Mouse (Mus musculus) lung, adult 2 months (tissue): Measurements from ENCODE around the gene Cers6.

Experiments used
- CTCF ChIP-seq: fragments of 200-500 bp; IDR thresholded peaks from 2 replicates; pipeline ENCODE4 v1.5.1; 2011; ENCODE audit warnings: mild to moderate bottlenecking, low read length, control low read depth; ENCODE audit not compliant: insufficient read depth
- POLR2A ChIP-seq: fragments of 200-500 bp; IDR thresholded peaks from 2 replicates; pipeline ENCODE4 v1.6.1; 2011; ENCODE audit warnings: low read depth, mild to moderate bottlenecking, control low read depth, low read length, borderline replicate concordance; ENCODE audit errors: extremely low read depth

DNA sequence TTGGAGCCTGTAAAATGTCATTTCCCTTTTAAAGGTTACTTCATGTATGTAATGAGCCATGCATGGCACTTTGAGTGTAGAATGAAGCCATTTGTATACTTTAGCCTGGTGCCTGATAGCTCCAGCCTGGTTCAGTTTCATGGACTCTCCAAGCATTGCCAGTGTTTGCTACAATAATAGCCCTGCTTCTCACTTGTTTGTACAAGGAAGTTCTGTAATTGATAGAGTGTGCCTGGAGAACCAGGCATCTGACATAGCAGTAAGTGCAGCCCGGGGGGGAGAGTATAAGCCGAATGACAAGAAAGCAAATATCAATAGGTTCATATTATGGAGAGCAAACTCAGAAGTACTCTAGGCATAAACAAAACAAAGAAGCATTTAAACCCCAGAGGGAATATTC lies 171.3 kb downstream of the Cers6 start:
- no peak for TF ChIP-seq CTCF
- TF ChIP-seq POLR2A: no peak
